Mouse (Mus musculus): ENCODE measurements around the gene Mospd2. TPM values are rescaled to one million over a fixed set of nuclear protein-coding genes. Genes with fewer than 3 reads are reported as not detected.

The Mospd2 gene
- polyA plus RNA-seq, 1 experiment = 1.6 TPM

DNA sequence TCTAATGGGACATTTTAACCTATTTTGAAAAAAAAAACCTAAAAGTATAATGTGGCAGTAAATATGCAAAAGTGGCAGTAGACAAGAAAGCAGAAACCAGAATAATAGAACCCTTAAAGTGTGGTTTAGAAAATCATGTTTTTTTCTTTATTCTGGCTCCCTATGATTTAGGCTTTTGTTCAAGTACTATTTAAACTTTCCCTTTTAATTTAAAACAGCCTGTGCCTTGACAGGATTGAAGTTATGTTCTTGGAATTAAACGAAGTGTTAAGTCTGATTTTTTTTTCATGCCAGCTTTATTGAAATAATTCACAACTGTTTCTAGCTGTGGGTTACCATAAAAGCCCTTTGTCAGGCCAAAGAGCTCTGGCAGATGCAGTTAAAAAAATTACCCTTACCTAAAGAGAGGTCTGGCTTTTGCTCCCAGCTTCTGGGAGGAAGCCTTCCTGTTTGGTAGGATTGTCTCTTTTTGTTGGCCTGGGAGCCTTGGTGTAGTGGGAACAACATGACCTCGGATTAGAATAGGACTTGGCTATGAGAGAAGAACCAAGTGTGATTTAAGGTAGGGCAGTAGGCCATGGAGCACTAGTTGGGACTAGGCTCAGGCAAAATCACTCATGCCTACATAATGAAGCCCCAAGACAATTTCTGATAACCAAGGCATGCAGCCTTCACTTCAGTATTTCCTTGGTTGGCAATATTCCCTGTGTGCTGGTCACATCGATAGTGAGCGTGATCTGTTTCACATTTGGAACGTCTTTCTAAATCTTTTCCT lies 27.4 kb downstream of the Mospd2 start:
- H3K27ac ChIP-seq (ENCODE audit: control insufficient read depth, insufficient read depth, low read depth, low read length) = no peak overlapping the region
- no peak overlapping the region for H3K4me3 ChIP-seq (ENCODE audit: control insufficient read depth, low read depth, low read length)
- H3K36me3 ChIP-seq (ENCODE audit: control insufficient read depth, insufficient read depth, low read length) = no peaks in the 10 kb centered on the region
- H3K4me1 ChIP-seq (ENCODE audit: control insufficient read depth, insufficient read depth, low read length) = no peaks in the 10 kb centered on the region
- TF ChIP-seq CTCF (IDR thresholded peaks at IDR 0.05; ENCODE audit: control insufficient read depth, insufficient read depth, insufficient replicate concordance, low read depth, low read length) = no peak
- no peak for TF ChIP-seq POLR2A (IDR thresholded peaks at IDR 0.05; ENCODE audit: control insufficient read depth, low read depth, low read length)
- H3K27me3 ChIP-seq (ENCODE audit: control insufficient read depth, insufficient read depth, low read length) = no peaks in the 10 kb centered on the region

DNA sequence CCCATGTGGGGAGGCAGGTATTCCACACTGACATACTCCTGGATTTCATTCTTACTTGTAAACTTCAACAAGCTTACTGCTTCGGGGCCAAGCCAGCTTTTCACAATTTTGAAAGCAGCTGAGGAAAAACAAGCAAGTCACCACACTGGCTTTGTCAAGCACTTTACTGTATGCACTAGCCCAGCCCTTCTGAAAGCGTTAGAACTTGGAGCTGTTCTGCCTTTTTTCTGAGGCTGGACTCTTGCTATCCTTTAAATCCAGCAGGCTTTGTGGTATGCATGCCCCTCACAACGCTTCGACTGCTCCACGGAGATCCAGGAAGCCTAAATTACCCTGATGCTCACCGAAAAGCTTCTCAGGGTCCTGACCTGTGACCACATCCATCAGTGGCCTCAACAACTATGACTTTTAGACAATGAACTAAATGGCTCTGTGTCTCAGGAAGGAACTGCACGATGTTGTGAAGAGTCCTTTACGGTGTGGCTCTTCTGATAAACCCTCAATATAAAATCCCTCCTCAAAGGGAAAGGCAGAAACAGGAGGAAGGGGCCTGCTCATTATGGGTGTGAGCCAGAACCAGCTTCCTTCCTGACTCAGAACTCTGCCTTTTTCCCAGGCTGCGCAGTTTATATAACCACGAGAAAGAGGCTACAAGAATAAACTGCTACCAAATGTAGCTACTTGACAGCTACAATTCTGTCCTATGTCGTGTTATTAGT lies 28.2 kb downstream of the Mospd2 start:
- no peaks in the 10 kb centered on the region for H3K4me1 ChIP-seq (ENCODE audit: control insufficient read depth, insufficient read depth, low read length)
- H3K27ac ChIP-seq (ENCODE audit: control insufficient read depth, insufficient read depth, low read depth, low read length) = no peak overlapping the region
- TF ChIP-seq CTCF (IDR thresholded peaks at IDR 0.05; ENCODE audit: control insufficient read depth, insufficient read depth, insufficient replicate concordance, low read depth, low read length) (no peak), POLR2A (IDR thresholded peaks at IDR 0.05; ENCODE audit: control insufficient read depth, low read depth, low read length) (no peak)

DNA sequence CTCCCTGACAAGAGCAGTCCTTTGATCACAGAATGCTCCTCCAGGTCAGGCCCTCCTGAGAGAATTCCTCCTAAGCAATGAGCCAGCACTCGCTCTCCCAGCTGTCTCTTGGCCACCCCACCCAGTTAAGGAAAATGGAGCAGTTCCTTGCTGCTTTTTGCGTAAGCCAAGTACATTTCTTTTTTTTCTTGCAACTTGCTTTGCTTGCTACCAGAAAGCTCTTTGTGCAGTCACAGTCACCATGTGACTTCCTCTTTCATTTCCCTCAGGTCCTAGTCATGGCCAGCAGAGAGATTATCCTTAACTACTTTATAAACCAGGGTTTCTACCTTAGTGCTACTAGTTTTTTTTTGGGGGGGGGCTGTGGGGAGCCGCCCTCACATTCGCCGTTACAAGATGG lies 38.6 kb downstream of the Mospd2 start:
- Histone ChIP-seq H3K27me3 (ENCODE audit: control insufficient read depth, insufficient read depth, low read length) (no peaks in the 10 kb centered on the region), H3K36me3 (ENCODE audit: control insufficient read depth, insufficient read depth, low read length) (no peaks in the 10 kb centered on the region), H3K27ac (ENCODE audit: control insufficient read depth, insufficient read depth, low read depth, low read length) (no peak overlapping the region), H3K4me1 (ENCODE audit: control insufficient read depth, insufficient read depth, low read length) (no peaks in the 10 kb centered on the region), H3K4me3 (ENCODE audit: control insufficient read depth, low read depth, low read length) (no peak overlapping the region)
- TF ChIP-seq CTCF (IDR thresholded peaks at IDR 0.05; ENCODE audit: control insufficient read depth, insufficient read depth, insufficient replicate concordance, low read depth, low read length) (no peak), POLR2A (IDR thresholded peaks at IDR 0.05; ENCODE audit: control insufficient read depth, low read depth, low read length) (no peak)

More for the DNA sequence above, 28.2 kb downstream of the Mospd2 start:
- no peaks in the 10 kb centered on the region for H3K36me3 ChIP-seq (ENCODE audit: control insufficient read depth, insufficient read depth, low read length)
- H3K4me3 ChIP-seq (ENCODE audit: control insufficient read depth, low read depth, low read length) = no peak overlapping the region
- no peaks in the 10 kb centered on the region for H3K27me3 ChIP-seq (ENCODE audit: control insufficient read depth, insufficient read depth, low read length)

DNA sequence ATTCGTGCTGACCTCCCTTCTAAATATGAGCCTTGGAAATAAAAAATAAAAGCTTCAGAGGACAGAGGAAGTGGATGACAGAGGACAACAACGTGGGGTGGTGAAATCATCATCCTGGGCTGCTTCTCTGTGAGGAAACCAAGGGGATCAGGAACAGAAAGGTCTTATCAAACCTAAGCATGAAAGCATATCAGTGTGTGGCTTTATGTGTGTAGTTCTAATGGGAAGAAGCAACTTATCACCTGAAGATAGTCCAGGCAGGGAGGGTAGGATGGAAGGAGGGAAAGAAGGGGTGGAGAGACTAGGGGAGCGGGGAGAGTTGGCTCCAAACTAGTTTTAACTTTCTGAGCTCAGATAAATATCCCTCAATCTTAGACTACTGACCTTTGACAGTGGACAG lies 67.2 kb downstream of the Mospd2 start:
- Histone ChIP-seq H3K36me3 (ENCODE audit: control insufficient read depth, insufficient read depth, low read length) (no peaks in the 10 kb centered on the region), H3K27ac (ENCODE audit: control insufficient read depth, insufficient read depth, low read depth, low read length) (no peak overlapping the region), H3K4me3 (ENCODE audit: control insufficient read depth, low read depth, low read length) (no peak overlapping the region), H3K4me1 (ENCODE audit: control insufficient read depth, insufficient read depth, low read length) (no peaks in the 10 kb centered on the region), H3K27me3 (ENCODE audit: control insufficient read depth, insufficient read depth, low read length) (no peaks in the 10 kb centered on the region)
- TF ChIP-seq CTCF (IDR thresholded peaks at IDR 0.05; ENCODE audit: control insufficient read depth, insufficient read depth, insufficient replicate concordance, low read depth, low read length) (no peak), POLR2A (IDR thresholded peaks at IDR 0.05; ENCODE audit: control insufficient read depth, low read depth, low read length) (no peak)

DNA sequence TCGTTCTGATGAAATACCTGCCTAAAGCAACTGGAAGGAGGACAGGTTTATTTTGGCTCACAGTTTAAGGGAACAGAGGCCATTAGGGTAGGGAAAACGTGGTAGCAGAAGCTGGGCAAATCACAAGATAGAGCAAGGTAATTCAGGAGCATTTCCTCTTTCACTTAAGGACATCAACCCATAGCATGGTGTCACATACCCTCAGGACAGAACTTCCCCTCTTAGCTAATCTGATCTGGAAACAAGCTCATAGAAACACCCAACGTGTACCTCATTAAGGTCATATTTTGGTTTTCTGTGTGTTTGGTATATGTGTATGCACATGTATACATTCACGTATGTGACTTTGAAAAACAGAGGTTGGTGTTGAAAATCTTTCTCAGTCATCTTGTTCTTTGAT lies 68.0 kb downstream of the Mospd2 start:
- Histone ChIP-seq H3K36me3 (ENCODE audit: control insufficient read depth, insufficient read depth, low read length) (no peaks in the 10 kb centered on the region), H3K4me3 (ENCODE audit: control insufficient read depth, low read depth, low read length) (no peak overlapping the region), H3K27ac (ENCODE audit: control insufficient read depth, insufficient read depth, low read depth, low read length) (no peak overlapping the region), H3K4me1 (ENCODE audit: control insufficient read depth, insufficient read depth, low read length) (no peaks in the 10 kb centered on the region), H3K27me3 (ENCODE audit: control insufficient read depth, insufficient read depth, low read length) (no peaks in the 10 kb centered on the region)
- TF ChIP-seq CTCF (IDR thresholded peaks at IDR 0.05; ENCODE audit: control insufficient read depth, insufficient read depth, insufficient replicate concordance, low read depth, low read length) (no peak), POLR2A (IDR thresholded peaks at IDR 0.05; ENCODE audit: control insufficient read depth, low read depth, low read length) (no peak)

DNA sequence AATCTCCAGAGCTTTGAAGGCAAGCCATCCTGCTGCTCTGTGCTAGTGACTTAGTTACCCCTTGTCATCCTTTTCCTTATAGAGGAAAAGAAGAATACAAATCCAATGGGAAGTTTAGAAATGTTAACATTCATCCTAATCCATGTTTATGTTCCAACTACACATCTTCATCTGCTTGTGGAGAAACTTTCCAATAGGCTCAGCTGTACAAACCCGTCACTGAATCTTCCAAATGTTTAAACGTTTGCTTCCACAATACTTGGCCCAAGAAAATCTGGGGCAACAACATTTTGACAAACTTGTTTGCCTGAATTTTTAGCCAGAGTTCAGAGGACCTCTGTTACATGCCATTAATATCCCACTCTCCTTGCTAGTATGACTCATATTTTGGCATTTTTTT lies 78.3 kb downstream of the Mospd2 start:
- H3K36me3 ChIP-seq (ENCODE audit: control insufficient read depth, insufficient read depth, low read length) = no peaks in the 10 kb centered on the region
- H3K4me1 ChIP-seq (ENCODE audit: control insufficient read depth, insufficient read depth, low read length) = no peaks in the 10 kb centered on the region
- H3K27ac ChIP-seq (ENCODE audit: control insufficient read depth, insufficient read depth, low read depth, low read length) = no peak overlapping the region
- no peaks in the 10 kb centered on the region for H3K27me3 ChIP-seq (ENCODE audit: control insufficient read depth, insufficient read depth, low read length)
- H3K4me3 ChIP-seq (ENCODE audit: control insufficient read depth, low read depth, low read length) = no peak overlapping the region
- no peak for TF ChIP-seq POLR2A (IDR thresholded peaks at IDR 0.05; ENCODE audit: control insufficient read depth, low read depth, low read length)
- TF ChIP-seq CTCF (IDR thresholded peaks at IDR 0.05; ENCODE audit: control insufficient read depth, insufficient read depth, insufficient replicate concordance, low read depth, low read length) = no peak

DNA sequence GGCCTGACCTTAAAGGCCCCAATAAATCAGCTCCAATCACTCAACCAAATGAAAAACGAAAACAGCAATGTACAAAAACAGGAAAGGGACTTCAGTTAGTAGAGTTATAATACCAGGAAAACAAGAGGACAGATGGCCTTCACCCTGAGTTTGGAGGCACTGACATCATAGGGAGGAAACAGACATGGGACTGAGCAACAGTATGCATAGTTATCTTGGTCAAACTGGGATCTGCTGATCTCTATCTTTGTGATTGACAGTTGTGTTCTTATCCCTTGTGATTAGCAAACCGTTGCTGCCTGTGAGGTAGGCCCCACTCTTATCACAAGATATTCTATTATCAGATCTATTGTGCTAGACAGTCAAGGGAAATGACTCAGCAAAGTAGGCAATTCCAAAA lies 80.4 kb downstream of the Mospd2 start:
- Histone ChIP-seq H3K27ac (ENCODE audit: control insufficient read depth, insufficient read depth, low read depth, low read length) (no peak overlapping the region), H3K4me1 (ENCODE audit: control insufficient read depth, insufficient read depth, low read length) (no peaks in the 10 kb centered on the region), H3K4me3 (ENCODE audit: control insufficient read depth, low read depth, low read length) (no peak overlapping the region), H3K27me3 (ENCODE audit: control insufficient read depth, insufficient read depth, low read length) (no peaks in the 10 kb centered on the region), H3K36me3 (ENCODE audit: control insufficient read depth, insufficient read depth, low read length) (no peaks in the 10 kb centered on the region)
- TF ChIP-seq POLR2A (IDR thresholded peaks at IDR 0.05; ENCODE audit: control insufficient read depth, low read depth, low read length) (no peak), CTCF (IDR thresholded peaks at IDR 0.05; ENCODE audit: control insufficient read depth, insufficient read depth, insufficient replicate concordance, low read depth, low read length) (no peak)

Data from testis, adult 2 months (tissue).